Mouse (Mus musculus): ENCODE results near the gene Yipf4. TPM values are rescaled to one million over a fixed set of nuclear protein-coding genes. Genes with fewer than 3 reads are reported as not detected.
A peak's percentile ranks its signal among the peaks of the same experiment; 100 is the strongest.
"Not testable (repeated sequence)": the region's sequence is repeated elsewhere in the genome, so short reads cannot be mapped to it uniquely, and the experiment has no call there.

Gene Yipf4
- polyA plus RNA-seq, 1 experiment from 2014 or later = 63.5 TPM

DNA sequence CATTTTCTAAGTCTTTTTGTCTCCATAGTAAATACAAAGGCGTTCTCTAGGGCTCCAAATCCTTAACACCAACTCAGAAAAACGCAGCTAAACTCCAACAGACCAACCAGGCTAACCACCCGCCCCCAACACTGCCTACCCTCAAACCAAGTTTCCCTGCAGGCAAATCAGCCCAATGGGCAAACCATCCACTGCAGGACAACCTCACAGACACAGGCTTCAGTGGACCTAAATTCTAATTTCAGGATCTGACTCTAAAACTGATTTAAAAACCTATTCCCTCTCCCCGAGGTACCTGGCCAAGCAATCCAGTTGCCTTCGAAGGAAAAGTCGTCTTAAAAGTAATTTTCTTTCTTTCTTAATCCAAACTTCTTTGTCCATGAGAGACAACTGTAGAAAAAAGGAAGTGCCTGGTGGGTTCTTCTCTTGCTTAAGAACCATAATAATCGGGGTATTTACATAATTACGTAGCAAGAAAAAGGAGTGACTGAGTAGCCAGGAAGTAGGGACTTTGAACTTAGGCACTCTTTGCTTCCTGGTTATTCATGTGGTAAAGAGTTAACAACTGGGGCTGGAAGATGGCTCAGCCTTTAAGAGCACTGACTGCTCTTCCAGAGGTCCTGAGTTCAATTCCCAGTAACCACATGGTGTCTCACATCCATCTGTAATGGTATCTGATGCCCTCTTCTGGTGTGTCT, 30.4 kb upstream of the Yipf4 start, which contains the start of gene Nlrc4:
Gene Nlrc4 (minus strand): TSS at position 432 of the 698 bp plus-strand sequence.
- H3K9me3 ChIP-seq (replicated peaks; ENCODE audit: control insufficient read depth, low read length) = no peaks in the 10 kb centered on the region
- WGBS = 60% methylated on average over 8 of the region's 8 CpGs
- H3K27me3 ChIP-seq (ENCODE audit: control insufficient read depth, insufficient read depth, low read length) = no peaks in the 10 kb centered on the region
- H3K27ac ChIP-seq (replicated peaks; ENCODE audit: low read depth, low read length) = no peak within 1 kb of the TSS
- ATAC-seq (replicated peaks; ENCODE audit: insufficient number of reproducible peaks, low FRiP score, low TSS enrichment, low read depth) (no peak), DNase-seq (ENCODE audit: low spot score) (no peak)
- H3K36me3 ChIP-seq (replicated peaks; ENCODE audit: control insufficient read depth, insufficient read depth, low read depth, low read length) = no peaks in the 10 kb centered on the region
- no peak within 1 kb of the TSS for H3K4me3 ChIP-seq (ENCODE audit: low read depth, low read length)
- no peaks in the 10 kb centered on the region for H3K4me1 ChIP-seq (ENCODE audit: control insufficient read depth, insufficient read depth, low read length)
- no peak within 1 kb of the TSS for H3K4me2 ChIP-seq (ENCODE audit: low read depth, low read length)
- no peak within 1 kb of the TSS for H3K9ac ChIP-seq (replicated peaks; ENCODE audit: low read length)

GRCm38 (mm10) chr17:74463510-74463909, 25.8 kb upstream of the Yipf4 start:
- no peaks in the 10 kb centered on the region for H3K27me3 ChIP-seq (ENCODE audit: control insufficient read depth, insufficient read depth, low read length)
- H3K4me3 ChIP-seq (ENCODE audit: low read depth, low read length) = no peak overlapping the region
- H3K9me3 ChIP-seq (replicated peaks; ENCODE audit: control insufficient read depth, low read length) = no peaks in the 10 kb centered on the region
- H3K9ac ChIP-seq (replicated peaks; ENCODE audit: low read length) = no peak overlapping the region
- DNase-seq (ENCODE audit: low spot score) (no peak), ATAC-seq (replicated peaks; ENCODE audit: insufficient number of reproducible peaks, low FRiP score, low TSS enrichment, low read depth) (no peak)
- no peaks in the 10 kb centered on the region for H3K4me1 ChIP-seq (ENCODE audit: control insufficient read depth, insufficient read depth, low read length)
- H3K27ac ChIP-seq (replicated peaks; ENCODE audit: low read depth, low read length) = no peak overlapping the region
- no peaks in the 10 kb centered on the region for H3K36me3 ChIP-seq (replicated peaks; ENCODE audit: control insufficient read depth, insufficient read depth, low read depth, low read length)
- no peak overlapping the region for H3K4me2 ChIP-seq (ENCODE audit: low read depth, low read length)

GRCm38 (mm10) chr17:74467981-74468380, 21.3 kb upstream of the Yipf4 start:
- not testable (repeated sequence) for H3K27me3 ChIP-seq (ENCODE audit: control insufficient read depth, insufficient read depth, low read length); H3K4me1 ChIP-seq (ENCODE audit: control insufficient read depth, insufficient read depth, low read length); H3K36me3 ChIP-seq (replicated peaks; ENCODE audit: control insufficient read depth, insufficient read depth, low read depth, low read length); H3K4me3 ChIP-seq (ENCODE audit: low read depth, low read length); H3K4me2 ChIP-seq (ENCODE audit: low read depth, low read length); H3K27ac ChIP-seq (replicated peaks; ENCODE audit: low read depth, low read length); H3K9me3 ChIP-seq (replicated peaks; ENCODE audit: control insufficient read depth, low read length); H3K9ac ChIP-seq (replicated peaks; ENCODE audit: low read length); ATAC-seq (replicated peaks; ENCODE audit: insufficient number of reproducible peaks, low FRiP score, low TSS enrichment, low read depth); DNase-seq (ENCODE audit: low spot score)
- 83% methylated on average over 2 of the region's 2 CpGs for WGBS

DNA sequence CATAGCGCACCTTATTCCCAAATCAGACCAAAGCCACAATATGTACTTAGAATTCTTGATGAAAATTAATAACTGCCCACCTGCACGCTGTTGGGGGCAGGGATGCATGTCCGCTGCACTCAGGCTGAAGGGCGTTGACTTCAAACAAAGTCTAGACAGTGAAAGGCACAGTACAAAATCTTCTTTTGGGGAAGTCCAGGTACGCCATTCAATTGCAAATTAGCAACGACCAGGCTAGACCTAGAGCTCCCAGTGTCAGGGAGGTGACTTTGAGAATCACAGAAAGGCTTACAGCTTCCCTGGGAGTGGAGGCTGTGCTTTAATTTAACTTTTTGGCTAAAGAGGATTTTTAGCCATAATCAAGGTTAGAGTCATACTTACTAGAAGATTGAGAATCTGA, 19.2 kb upstream of the Yipf4 start:
- not testable (repeated sequence) for H3K4me3 ChIP-seq (ENCODE audit: low read depth, low read length); H3K4me1 ChIP-seq (ENCODE audit: control insufficient read depth, insufficient read depth, low read length); H3K27me3 ChIP-seq (ENCODE audit: control insufficient read depth, insufficient read depth, low read length); H3K27ac ChIP-seq (replicated peaks; ENCODE audit: low read depth, low read length); DNase-seq (ENCODE audit: low spot score); H3K36me3 ChIP-seq (replicated peaks; ENCODE audit: control insufficient read depth, insufficient read depth, low read depth, low read length); H3K4me2 ChIP-seq (ENCODE audit: low read depth, low read length); H3K9me3 ChIP-seq (replicated peaks; ENCODE audit: control insufficient read depth, low read length); ATAC-seq (replicated peaks; ENCODE audit: insufficient number of reproducible peaks, low FRiP score, low TSS enrichment, low read depth); H3K9ac ChIP-seq (replicated peaks; ENCODE audit: low read length)
- WGBS = 79% methylated on average over 6 of the region's 6 CpGs

DNA sequence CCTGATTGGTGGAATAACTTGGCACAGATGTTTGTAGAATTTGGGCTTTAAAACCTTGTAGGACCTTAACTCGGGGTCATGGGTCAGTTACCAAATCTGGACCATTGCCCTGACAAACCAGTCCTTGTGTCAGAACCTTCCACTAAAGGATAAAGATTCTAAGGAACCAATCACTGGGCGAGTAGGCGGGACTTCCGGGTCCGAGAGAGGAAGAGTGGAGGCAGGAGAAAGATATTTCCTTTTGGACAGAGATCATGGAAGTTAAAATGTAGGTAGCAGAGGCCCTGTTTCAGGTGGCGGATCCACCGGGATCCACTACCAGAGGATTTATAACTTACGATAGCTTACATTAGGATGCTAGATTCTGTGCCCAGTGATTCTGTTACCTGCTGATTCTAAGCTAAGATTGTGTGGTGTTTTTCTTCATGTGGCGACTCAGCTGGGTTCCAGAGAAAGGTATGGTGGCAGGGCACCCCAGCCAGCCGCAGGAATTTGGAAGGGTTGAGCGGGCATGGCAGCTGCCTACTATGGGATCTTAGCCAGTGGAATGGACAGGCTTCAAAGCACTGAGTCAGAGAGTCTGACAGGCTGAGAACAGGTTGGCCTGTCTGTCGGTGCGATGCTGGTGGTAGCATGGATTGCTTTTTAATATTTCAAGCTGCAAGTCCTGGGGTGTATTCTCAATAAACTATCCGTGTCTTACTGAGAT, 8.8 kb upstream of the Yipf4 start:
- no peak overlapping the region for H3K4me2 ChIP-seq (ENCODE audit: low read depth, low read length)
- 87% methylated on average over 14 of the region's 14 CpGs for WGBS
- no peak overlapping the region for H3K27ac ChIP-seq (replicated peaks; ENCODE audit: low read depth, low read length)
- H3K36me3 ChIP-seq (replicated peaks; ENCODE audit: control insufficient read depth, insufficient read depth, low read depth, low read length) = no peaks in the 10 kb centered on the region
- H3K27me3 ChIP-seq (ENCODE audit: control insufficient read depth, insufficient read depth, low read length) = no peaks in the 10 kb centered on the region
- H3K9ac ChIP-seq (replicated peaks; ENCODE audit: low read length) = no peak overlapping the region
- no peak for DNase-seq (ENCODE audit: low spot score)
- no peaks in the 10 kb centered on the region for H3K9me3 ChIP-seq (replicated peaks; ENCODE audit: control insufficient read depth, low read length)
- no peaks in the 10 kb centered on the region for H3K4me1 ChIP-seq (ENCODE audit: control insufficient read depth, insufficient read depth, low read length)
- no peak for ATAC-seq (replicated peaks; ENCODE audit: insufficient number of reproducible peaks, low FRiP score, low TSS enrichment, low read depth)
- H3K4me3 ChIP-seq (ENCODE audit: low read depth, low read length) = no peak overlapping the region

DNA sequence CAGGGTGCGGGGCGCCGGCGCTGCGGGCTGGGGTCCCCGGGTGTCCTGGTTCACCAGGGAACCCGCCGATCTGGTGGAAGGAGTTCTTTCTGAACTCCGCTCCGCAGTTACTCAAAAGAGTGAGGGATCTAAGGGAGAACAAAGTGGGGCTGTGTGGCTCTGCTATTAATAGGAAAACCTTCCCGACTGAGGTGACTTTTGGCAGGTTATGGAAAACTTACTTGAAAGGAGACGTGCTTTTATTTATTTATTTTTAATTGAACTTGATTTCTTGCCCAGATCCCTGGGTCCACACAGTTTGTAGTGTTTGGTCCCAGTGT, 568 bp downstream of the Yipf4 start:
- H3K9ac ChIP-seq (replicated peaks; ENCODE audit: low read length) = peak overlapping the region; percentile 84
- no peak overlapping the region for H3K27ac ChIP-seq (replicated peaks; ENCODE audit: low read depth, low read length)
- no peak; the same call in 1 of the 2 replicates for ATAC-seq (replicated peaks; ENCODE audit: insufficient number of reproducible peaks, low FRiP score, low TSS enrichment, low read depth)
- no peak for DNase-seq (ENCODE audit: low spot score)
- no peaks in the 10 kb centered on the region for H3K4me1 ChIP-seq (ENCODE audit: control insufficient read depth, insufficient read depth, low read length)
- peak overlapping the region; percentile 96 for H3K4me3 ChIP-seq (ENCODE audit: low read depth, low read length)
- peaks cover 2% of the 10 kb centered on the region for H3K36me3 ChIP-seq (replicated peaks; ENCODE audit: control insufficient read depth, insufficient read depth, low read depth, low read length)
- no peaks in the 10 kb centered on the region for H3K27me3 ChIP-seq (ENCODE audit: control insufficient read depth, insufficient read depth, low read length)
- under 1% methylated on average over 12 of the region's 12 CpGs for WGBS
- H3K9me3 ChIP-seq (replicated peaks; ENCODE audit: control insufficient read depth, low read length) = no peaks in the 10 kb centered on the region
- H3K4me2 ChIP-seq (ENCODE audit: low read depth, low read length) = peak overlapping the region; percentile 67

GRCm38 (mm10) chr17:74491565-74491964, 2.3 kb downstream of the Yipf4 start:
- H3K27me3 ChIP-seq (ENCODE audit: control insufficient read depth, insufficient read depth, low read length) = no peaks in the 10 kb centered on the region

DNA sequence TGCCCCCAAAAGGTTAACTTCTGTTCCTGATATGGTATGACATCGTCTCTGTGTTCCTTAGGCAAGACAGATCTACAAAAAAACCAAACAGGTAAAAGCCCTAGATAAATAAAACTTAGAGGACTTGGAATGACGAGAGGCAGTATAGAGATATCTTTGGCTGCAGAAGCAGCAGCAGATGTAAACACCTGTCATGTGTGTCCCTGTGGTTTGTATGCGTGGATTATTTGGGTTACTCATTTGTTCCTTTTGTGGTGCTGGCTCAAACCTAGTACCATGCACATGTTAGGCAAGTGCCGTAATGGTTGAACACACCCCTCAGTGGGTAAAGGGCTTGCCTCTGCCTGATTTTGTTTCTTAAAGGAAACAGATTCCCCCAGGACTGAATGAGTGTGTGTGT, 10.9 kb downstream of the Yipf4 start:
- no peaks in the 10 kb centered on the region for H3K4me1 ChIP-seq (ENCODE audit: control insufficient read depth, insufficient read depth, low read length)
- WGBS = 93% methylated on average over 4 of the region's 4 CpGs
- DNase-seq (ENCODE audit: low spot score) = no peak
- no peaks in the 10 kb centered on the region for H3K36me3 ChIP-seq (replicated peaks; ENCODE audit: control insufficient read depth, insufficient read depth, low read depth, low read length)
- no peak overlapping the region for H3K4me2 ChIP-seq (ENCODE audit: low read depth, low read length)
- H3K9ac ChIP-seq (replicated peaks; ENCODE audit: low read length) = no peak overlapping the region
- H3K4me3 ChIP-seq (ENCODE audit: low read depth, low read length) = no peak overlapping the region
- no peak overlapping the region for H3K27ac ChIP-seq (replicated peaks; ENCODE audit: low read depth, low read length)
- no peaks in the 10 kb centered on the region for H3K27me3 ChIP-seq (ENCODE audit: control insufficient read depth, insufficient read depth, low read length)
- ATAC-seq (replicated peaks; ENCODE audit: insufficient number of reproducible peaks, low FRiP score, low TSS enrichment, low read depth) = no peak
- no peaks in the 10 kb centered on the region for H3K9me3 ChIP-seq (replicated peaks; ENCODE audit: control insufficient read depth, low read length)

More at GRCm38 (mm10) chr17:74491565-74491964, 2.3 kb downstream of the Yipf4 start:
- no peak for DNase-seq (ENCODE audit: low spot score)
- Histone ChIP-seq H3K9ac (replicated peaks; ENCODE audit: low read length) (no peak overlapping the region), H3K4me1 (ENCODE audit: control insufficient read depth, insufficient read depth, low read length) (no peaks in the 10 kb centered on the region), H3K4me2 (ENCODE audit: low read depth, low read length) (no peak overlapping the region), H3K9me3 (replicated peaks; ENCODE audit: control insufficient read depth, low read length) (no peaks in the 10 kb centered on the region), H3K4me3 (ENCODE audit: low read depth, low read length) (no peak overlapping the region), H3K27ac (replicated peaks; ENCODE audit: low read depth, low read length) (no peak overlapping the region), H3K36me3 (replicated peaks; ENCODE audit: control insufficient read depth, insufficient read depth, low read depth, low read length) (peaks cover 2% of the 10 kb centered on the region)
- no peak for ATAC-seq (replicated peaks; ENCODE audit: insufficient number of reproducible peaks, low FRiP score, low TSS enrichment, low read depth)
- WGBS = 87% methylated on average over 3 of the region's 3 CpGs

Data from embryonic facial prominence, embryonic 11.5 days (tissue).